Mouse (Mus musculus): Measurements from ENCODE around the gene Cacna2d4. TPM values are rescaled to one million over a fixed set of nuclear protein-coding genes. Genes with fewer than 3 reads are reported as not detected.

Gene Cacna2d4
- polyA plus RNA-seq, 1 experiment from 2014 or later, result 1.2 TPM

DNA sequence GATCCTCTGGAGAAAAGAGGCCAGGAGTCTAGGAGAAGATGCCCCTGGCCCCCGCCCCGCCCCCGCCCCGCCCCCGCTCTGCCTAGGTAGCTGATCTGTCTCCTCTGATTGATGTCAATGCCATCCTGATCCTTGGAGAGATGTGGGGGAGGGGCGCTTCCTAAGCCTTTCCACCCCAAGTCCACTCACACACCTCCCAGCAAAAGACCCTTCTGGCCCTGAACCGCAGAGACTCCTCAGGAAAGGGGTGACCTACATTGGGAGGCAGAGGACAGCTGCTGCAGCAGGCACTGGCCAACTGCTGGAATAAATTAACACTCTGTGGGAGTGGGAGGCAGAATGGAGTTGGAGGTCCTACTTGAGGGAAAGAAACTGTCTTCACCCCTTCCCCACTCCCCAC, 90.2 kb downstream of the Cacna2d4 start:
- H3K36me3 ChIP-seq (ENCODE audit: control insufficient read depth, insufficient read depth, low read length), result no peaks in the 10 kb centered on the region
- H3K4me3 ChIP-seq (ENCODE audit: low read length), result no peak overlapping the region
- no peaks in the 10 kb centered on the region; the same call in 1 of the 2 replicates for H3K27me3 ChIP-seq (replicated peaks; ENCODE audit: control insufficient read depth, insufficient read depth, low read length)
- 39% methylated on average over 7 of the region's 7 CpGs for WGBS
- no peak for ATAC-seq
- H3K27ac ChIP-seq (ENCODE audit: low read depth, low read length), result no peak overlapping the region
- no peaks in the 10 kb centered on the region for H3K9me3 ChIP-seq (ENCODE audit: control insufficient read depth, low read length)
- no peak overlapping the region for H3K4me2 ChIP-seq (ENCODE audit: low read length)
- peaks cover 46% of the 10 kb centered on the region for H3K4me1 ChIP-seq (ENCODE audit: control insufficient read depth, insufficient read depth, low read depth, low read length)
- no peak overlapping the region; the same call in 1 of the 2 replicates for H3K9ac ChIP-seq (ENCODE audit: low read depth, low read length)

DNA sequence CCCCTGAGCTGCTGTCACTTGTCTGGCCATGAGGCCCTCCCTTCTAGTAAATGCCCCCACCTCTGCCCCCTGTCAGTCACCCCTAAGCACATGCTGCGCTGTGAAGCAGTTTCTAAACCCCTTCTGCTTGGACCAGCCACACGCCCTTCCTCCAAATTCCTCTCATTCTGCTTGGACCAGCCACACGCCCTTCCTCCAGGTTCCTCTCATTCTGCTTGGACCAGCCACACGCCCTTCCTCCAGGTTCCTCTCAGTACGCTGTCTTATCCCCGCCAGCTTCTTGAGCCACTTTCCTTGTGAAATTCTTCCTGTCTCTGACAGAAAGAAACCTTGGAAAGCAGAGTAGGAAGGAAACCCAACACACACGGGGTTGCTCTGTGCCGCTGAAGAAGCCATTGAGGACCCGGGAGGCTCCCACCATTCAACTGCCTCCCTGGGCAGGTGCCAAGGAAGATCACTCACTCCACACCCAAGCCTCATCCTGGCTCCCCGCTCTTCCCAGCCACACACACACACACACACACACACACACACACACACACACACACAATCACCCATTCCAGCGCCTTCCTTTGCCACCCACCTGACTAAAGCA, 92.3 kb downstream of the Cacna2d4 start:
- Histone ChIP-seq H3K4me2 (ENCODE audit: low read length) (peak overlapping the region; percentile 63), H3K27ac (ENCODE audit: low read depth, low read length) (peak overlapping the region; percentile 87), H3K4me1 (ENCODE audit: control insufficient read depth, insufficient read depth, low read depth, low read length) (peaks cover 48% of the 10 kb centered on the region), H3K9me3 (ENCODE audit: control insufficient read depth, low read length) (no peaks in the 10 kb centered on the region), H3K36me3 (ENCODE audit: control insufficient read depth, insufficient read depth, low read length) (no peaks in the 10 kb centered on the region), H3K27me3 (replicated peaks; ENCODE audit: control insufficient read depth, insufficient read depth, low read length) (no peaks in the 10 kb centered on the region), H3K4me3 (ENCODE audit: low read length) (peak overlapping the region; percentile 58), H3K9ac (ENCODE audit: low read depth, low read length) (peak overlapping the region; percentile 76)
- 10% methylated on average over 11 of the region's 11 CpGs for WGBS
- ATAC-seq, result peak; percentile 34; the same call in 1 of the 2 replicates

DNA sequence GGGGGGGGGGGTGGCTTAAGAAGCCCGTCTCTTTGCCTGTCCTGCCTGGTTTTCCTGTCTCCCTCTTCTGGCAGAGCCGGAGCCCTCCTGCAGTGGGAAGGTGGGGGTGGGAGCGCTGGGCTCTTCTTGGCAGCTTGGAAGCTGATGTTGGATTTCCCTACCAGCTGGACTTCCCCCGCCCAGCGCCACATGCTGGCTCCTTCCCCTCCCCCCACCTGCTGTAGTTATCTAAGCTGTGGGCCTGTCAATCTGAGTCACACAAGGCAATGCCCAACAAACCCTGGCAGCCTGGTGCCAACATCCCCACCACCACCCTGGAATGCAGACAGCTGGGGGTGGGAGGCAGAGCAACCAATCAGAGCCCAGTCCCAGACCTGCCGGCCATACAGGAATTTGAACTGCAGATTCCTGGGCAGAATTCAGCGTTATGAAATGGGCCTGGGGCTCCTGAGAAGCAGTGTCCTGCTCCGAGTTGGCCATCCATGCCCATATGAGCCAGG, 92.9 kb downstream of the Cacna2d4 start:
- H3K4me1 ChIP-seq (ENCODE audit: control insufficient read depth, insufficient read depth, low read depth, low read length), result peaks cover 48% of the 10 kb centered on the region
- WGBS, result 0% methylated on average over 7 of the region's 8 CpGs

DNA sequence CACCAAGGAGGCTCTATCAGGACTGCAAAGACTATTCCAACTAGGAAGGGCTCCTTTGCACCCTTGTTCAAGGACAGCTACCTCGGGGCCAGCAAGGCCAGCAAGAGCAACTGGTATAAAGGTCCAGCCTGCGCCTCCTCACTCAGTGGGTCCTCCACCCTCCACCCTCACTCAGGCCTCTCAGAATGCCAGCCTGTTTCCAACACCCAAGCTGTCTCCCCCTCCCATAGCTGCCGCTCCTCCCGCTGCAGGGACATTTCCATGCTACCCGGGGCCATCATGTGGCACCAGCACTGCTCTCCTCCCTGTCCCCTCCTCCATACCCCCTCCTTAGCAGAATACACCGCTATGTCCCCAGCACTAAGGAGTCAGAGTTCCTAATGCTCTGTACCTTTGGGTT, 93.6 kb downstream of the Cacna2d4 start:
- Histone ChIP-seq H3K27me3 (replicated peaks; ENCODE audit: control insufficient read depth, insufficient read depth, low read length) (no peaks in the 10 kb centered on the region), H3K27ac (ENCODE audit: low read depth, low read length) (peak overlapping the region; percentile 87), H3K36me3 (ENCODE audit: control insufficient read depth, insufficient read depth, low read length) (no peaks in the 10 kb centered on the region), H3K9me3 (ENCODE audit: control insufficient read depth, low read length) (no peaks in the 10 kb centered on the region), H3K4me2 (ENCODE audit: low read length) (peak overlapping the region; percentile 63), H3K4me3 (ENCODE audit: low read length) (peak overlapping the region; percentile 58), H3K9ac (ENCODE audit: low read depth, low read length) (peak overlapping the region; percentile 76), H3K4me1 (ENCODE audit: control insufficient read depth, insufficient read depth, low read depth, low read length) (peaks cover 48% of the 10 kb centered on the region)
- WGBS, result 7% methylated on average over 6 of the region's 6 CpGs
- ATAC-seq, result 0 out of 2 replicates have a peak, but pooled peaks have one; percentile 3

More for the DNA sequence above, 92.9 kb downstream of the Cacna2d4 start:
- Histone ChIP-seq H3K36me3 (ENCODE audit: control insufficient read depth, insufficient read depth, low read length) (no peaks in the 10 kb centered on the region), H3K4me2 (ENCODE audit: low read length) (peak overlapping the region; percentile 63), H3K9me3 (ENCODE audit: control insufficient read depth, low read length) (no peaks in the 10 kb centered on the region), H3K4me3 (ENCODE audit: low read length) (peak overlapping the region; percentile 58), H3K9ac (ENCODE audit: low read depth, low read length) (peak overlapping the region; percentile 76), H3K27ac (ENCODE audit: low read depth, low read length) (peak overlapping the region; percentile 87), H3K27me3 (replicated peaks; ENCODE audit: control insufficient read depth, insufficient read depth, low read length) (no peaks in the 10 kb centered on the region)
- ATAC-seq, result peak; percentile 90

DNA sequence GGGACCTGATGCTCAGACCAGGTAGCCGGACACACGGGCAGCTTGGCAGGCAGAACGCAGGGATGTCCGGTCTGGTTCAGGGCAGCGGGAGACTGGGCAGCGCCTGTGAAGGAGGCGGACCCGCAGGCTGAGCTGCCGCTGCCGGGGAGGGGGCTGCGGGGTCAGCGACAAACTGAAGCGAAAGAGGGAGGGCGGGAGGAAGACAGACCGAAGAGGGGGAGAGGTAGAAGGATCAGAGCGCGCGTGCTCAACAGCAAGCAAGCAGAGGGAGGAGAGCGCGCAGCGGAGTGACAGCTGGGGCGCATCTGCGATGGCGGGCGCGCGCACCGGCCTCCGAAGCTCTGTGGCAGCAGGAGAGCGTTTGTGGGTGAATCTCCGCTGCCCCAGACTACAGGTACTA, 94.2 kb downstream of the Cacna2d4 start, which contains the start of gene Lrtm2:
Gene Lrtm2 (minus strand): TSS at position 261 of the 400 bp plus-strand sequence.
- Histone ChIP-seq H3K36me3 (ENCODE audit: control insufficient read depth, insufficient read depth, low read length) (no peaks in the 10 kb centered on the region), H3K4me3 (ENCODE audit: low read length) (peak within 1 kb of the TSS; percentile 58), H3K9ac (ENCODE audit: low read depth, low read length) (peak within 1 kb of the TSS; percentile 76), H3K27ac (ENCODE audit: low read depth, low read length) (peak within 1 kb of the TSS; percentile 87), H3K9me3 (ENCODE audit: control insufficient read depth, low read length) (no peaks in the 10 kb centered on the region), H3K4me2 (ENCODE audit: low read length) (peak within 1 kb of the TSS; percentile 63), H3K4me1 (ENCODE audit: control insufficient read depth, insufficient read depth, low read depth, low read length) (peaks cover 48% of the 10 kb centered on the region), H3K27me3 (replicated peaks; ENCODE audit: control insufficient read depth, insufficient read depth, low read length) (no peaks in the 10 kb centered on the region)
- WGBS, result 1% methylated on average over 27 of the region's 31 CpGs
- ATAC-seq, result peak; percentile 43

DNA sequence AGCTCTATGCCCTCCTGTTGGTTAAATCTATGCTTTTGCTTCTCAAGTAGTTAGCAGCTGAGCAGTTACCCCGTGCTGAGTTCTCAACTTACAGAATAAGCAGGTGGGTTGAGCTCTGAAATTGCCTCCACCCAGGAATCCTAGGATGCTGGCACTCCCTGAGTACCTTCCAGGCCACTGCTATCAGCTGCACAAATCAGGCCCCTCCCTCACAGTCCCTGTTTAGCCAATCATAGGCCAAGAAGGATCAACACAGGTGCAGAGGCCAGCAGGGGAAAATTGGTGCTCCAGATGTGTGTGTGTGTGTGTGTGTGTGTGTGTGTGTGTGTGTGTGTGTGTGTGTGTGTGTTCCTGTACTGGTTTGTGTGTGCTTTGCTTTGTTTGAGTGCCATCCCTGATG, 95.8 kb downstream of the Cacna2d4 start:
- 12% methylated on average over 1 of the region's 1 CpGs for WGBS

DNA sequence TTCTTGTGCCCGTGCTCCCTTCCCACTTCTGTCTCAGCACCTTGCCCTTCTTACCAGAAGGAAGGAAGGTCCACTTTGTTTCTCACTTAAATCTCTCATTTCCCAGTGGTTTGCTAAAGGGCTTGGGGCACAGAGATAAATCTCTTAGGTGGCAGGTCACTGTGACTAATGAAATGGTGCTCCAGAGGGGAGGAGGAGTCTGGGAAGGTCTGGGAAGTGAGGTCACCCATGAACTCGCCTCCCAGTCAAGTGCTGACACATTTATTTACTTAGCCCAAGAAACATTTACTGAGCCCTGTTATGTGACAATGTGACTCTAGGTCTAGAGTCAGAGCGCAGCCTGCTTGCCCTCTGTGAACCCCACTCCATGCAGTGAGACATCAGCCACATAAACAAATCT, 96.9 kb downstream of the Cacna2d4 start:
- WGBS, result 28% methylated on average over 3 of the region's 3 CpGs
- Histone ChIP-seq H3K27ac (ENCODE audit: low read depth, low read length) (no peak overlapping the region), H3K4me2 (ENCODE audit: low read length) (no peak overlapping the region), H3K9me3 (ENCODE audit: control insufficient read depth, low read length) (no peaks in the 10 kb centered on the region), H3K9ac (ENCODE audit: low read depth, low read length) (no peak overlapping the region), H3K4me1 (ENCODE audit: control insufficient read depth, insufficient read depth, low read depth, low read length) (peaks cover 25% of the 10 kb centered on the region), H3K27me3 (replicated peaks; ENCODE audit: control insufficient read depth, insufficient read depth, low read length) (no peaks in the 10 kb centered on the region), H3K36me3 (ENCODE audit: control insufficient read depth, insufficient read depth, low read length) (no peaks in the 10 kb centered on the region), H3K4me3 (ENCODE audit: low read length) (no peak overlapping the region)
- ATAC-seq, result no peak

More for the DNA sequence above, 95.8 kb downstream of the Cacna2d4 start:
- Histone ChIP-seq H3K27me3 (replicated peaks; ENCODE audit: control insufficient read depth, insufficient read depth, low read length) (no peaks in the 10 kb centered on the region), H3K36me3 (ENCODE audit: control insufficient read depth, insufficient read depth, low read length) (no peaks in the 10 kb centered on the region), H3K4me1 (ENCODE audit: control insufficient read depth, insufficient read depth, low read depth, low read length) (peaks cover 36% of the 10 kb centered on the region), H3K4me3 (ENCODE audit: low read length) (no peak overlapping the region), H3K27ac (ENCODE audit: low read depth, low read length) (no peak overlapping the region), H3K4me2 (ENCODE audit: low read length) (no peak overlapping the region), H3K9me3 (ENCODE audit: control insufficient read depth, low read length) (no peaks in the 10 kb centered on the region), H3K9ac (ENCODE audit: low read depth, low read length) (no peak overlapping the region)
- no peak for ATAC-seq

DNA sequence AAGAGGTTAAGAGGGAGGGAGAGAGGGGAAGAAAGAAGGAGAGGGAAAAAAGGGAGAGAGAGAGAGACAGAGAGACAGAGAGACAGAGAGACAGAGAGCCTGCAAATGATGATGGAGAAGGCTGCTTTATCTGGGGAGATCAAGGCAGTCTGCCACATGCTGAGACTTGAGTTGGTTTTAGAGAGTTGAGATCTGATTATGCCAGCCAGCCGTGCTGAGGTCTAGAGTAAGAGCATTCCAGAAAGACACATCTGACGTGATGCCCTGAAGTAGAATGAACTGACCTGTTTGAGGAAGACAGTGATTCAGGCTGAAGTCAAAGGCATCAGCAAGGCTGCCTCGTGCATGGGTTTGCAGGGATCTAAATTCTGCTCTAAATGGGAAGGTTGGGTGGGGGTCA, 97.5 kb downstream of the Cacna2d4 start:
- H3K4me1 ChIP-seq (ENCODE audit: control insufficient read depth, insufficient read depth, low read depth, low read length), result peaks cover 22% of the 10 kb centered on the region
- H3K27ac ChIP-seq (ENCODE audit: low read depth, low read length), result no peak overlapping the region
- 43% methylated on average over 3 of the region's 3 CpGs for WGBS
- H3K9me3 ChIP-seq (ENCODE audit: control insufficient read depth, low read length), result no peaks in the 10 kb centered on the region
- H3K4me2 ChIP-seq (ENCODE audit: low read length), result no peak overlapping the region
- H3K36me3 ChIP-seq (ENCODE audit: control insufficient read depth, insufficient read depth, low read length), result no peaks in the 10 kb centered on the region
- H3K27me3 ChIP-seq (replicated peaks; ENCODE audit: control insufficient read depth, insufficient read depth, low read length), result no peaks in the 10 kb centered on the region
- no peak overlapping the region for H3K9ac ChIP-seq (ENCODE audit: low read depth, low read length)
- no peak overlapping the region for H3K4me3 ChIP-seq (ENCODE audit: low read length)
- ATAC-seq, result no peak

DNA sequence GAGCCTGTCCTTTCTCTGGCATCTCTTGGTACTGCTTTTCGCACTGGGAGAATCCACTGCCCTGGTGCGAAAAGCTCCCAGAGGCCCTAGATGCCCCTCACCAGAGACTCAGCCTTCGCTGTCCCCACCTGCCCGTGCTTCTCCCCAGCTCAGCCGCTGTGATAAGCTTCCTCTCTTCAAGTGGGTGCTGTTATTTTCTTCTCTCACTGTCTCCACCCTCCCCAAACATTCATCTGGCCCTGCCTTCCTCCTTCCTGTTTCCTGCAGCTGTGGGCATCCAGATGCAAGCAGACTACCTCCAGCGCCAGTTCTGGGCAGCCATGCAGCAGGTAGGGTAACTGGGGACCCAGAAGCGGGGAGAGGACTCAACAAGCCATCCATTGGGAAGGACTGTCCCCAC, 99.8 kb downstream of the Cacna2d4 start:
- 79% methylated on average over 7 of the region's 7 CpGs for WGBS

More for the DNA sequence above, 99.8 kb downstream of the Cacna2d4 start:
- no peak overlapping the region for H3K4me2 ChIP-seq (ENCODE audit: low read length)
- no peak for ATAC-seq
- no peak overlapping the region for H3K4me3 ChIP-seq (ENCODE audit: low read length)
- H3K36me3 ChIP-seq (ENCODE audit: control insufficient read depth, insufficient read depth, low read length), result no peaks in the 10 kb centered on the region
- H3K27ac ChIP-seq (ENCODE audit: low read depth, low read length), result no peak overlapping the region
- no peaks in the 10 kb centered on the region for H3K9me3 ChIP-seq (ENCODE audit: control insufficient read depth, low read length)
- H3K9ac ChIP-seq (ENCODE audit: low read depth, low read length), result no peak overlapping the region
- peaks cover 5% of the 10 kb centered on the region for H3K4me1 ChIP-seq (ENCODE audit: control insufficient read depth, insufficient read depth, low read depth, low read length)
- no peaks in the 10 kb centered on the region for H3K27me3 ChIP-seq (replicated peaks; ENCODE audit: control insufficient read depth, insufficient read depth, low read length)

Data from hindbrain, embryonic 16.5 days (tissue).